Mouse (Mus musculus): Measurements from ENCODE around the gene Slc16a7.

The Slc16a7 gene

GRCm38 (mm10) chr10:125388876-125389786 is at the start of gene Slc16a7:
Gene Slc16a7, minus strand, starts transcription at chr10:125389465.
- DNase-seq, result peak; percentile 91 to 94

GRCm38 (mm10) chr10:125418795-125419194 is 29.5 kb upstream of the Slc16a7 start:
- no peak for DNase-seq

- DNase-seq, result no peak
Observed at GRCm38 (mm10) chr10:125399796-125400195, 10.5 kb upstream of the Slc16a7 start.

GRCm38 (mm10) chr10:125390011-125390410 is 746 bp upstream of the Slc16a7 start:
- no peak for DNase-seq

- DNase-seq, result peak; percentile 54 to 61
Observed at GRCm38 (mm10) chr10:125388481-125388875, 787 bp downstream of the Slc16a7 start.

GRCm38 (mm10) chr10:125387782-125388415 is 1.4 kb downstream of the Slc16a7 start:
- DNase-seq, result peak in 1 of 2 experiments; percentile 24

- DNase-seq, result no peak
Observed at GRCm38 (mm10) chr10:125375526-125375925, 13.7 kb downstream of the Slc16a7 start.

- no peak for DNase-seq
Observed at GRCm38 (mm10) chr10:125372666-125373065, 16.6 kb downstream of the Slc16a7 start.

GRCm38 (mm10) chr10:125371451-125371850 is 17.8 kb downstream of the Slc16a7 start:
- no peak for DNase-seq

GRCm38 (mm10) chr10:125370037-125370610 is 19.1 kb downstream of the Slc16a7 start:
- no peak for DNase-seq

- no peak for DNase-seq
Observed at GRCm38 (mm10) chr10:125358479-125358878, 30.8 kb downstream of the Slc16a7 start.

GRCm38 (mm10) chr10:125352805-125353204 is 36.5 kb downstream of the Slc16a7 start:
- no peak for DNase-seq

GRCm38 (mm10) chr10:125348171-125348570 is 41.1 kb downstream of the Slc16a7 start:
- no peak for DNase-seq

GRCm38 (mm10) chr10:125347149-125347548 is 42.1 kb downstream of the Slc16a7 start:
- no peak for DNase-seq

- DNase-seq, result no peak
Observed at GRCm38 (mm10) chr10:125346364-125346763, 42.9 kb downstream of the Slc16a7 start.

GRCm38 (mm10) chr10:125345583-125345982 is 43.7 kb downstream of the Slc16a7 start:
- DNase-seq, result no peak

- no peak for DNase-seq
Observed at GRCm38 (mm10) chr10:125342204-125342603, 47.1 kb downstream of the Slc16a7 start.

GRCm38 (mm10) chr10:125333799-125334198 is 55.5 kb downstream of the Slc16a7 start:
- DNase-seq, result no peak

GRCm38 (mm10) chr10:125331334-125331733 is 57.9 kb downstream of the Slc16a7 start:
- no peak for DNase-seq

- DNase-seq, result no peak
Observed at GRCm38 (mm10) chr10:125328331-125329063, 60.8 kb downstream of the Slc16a7 start.

- DNase-seq, result no peak
Observed at GRCm38 (mm10) chr10:125324871-125325565, 64.2 kb downstream of the Slc16a7 start.

- DNase-seq, result no peak
Observed at GRCm38 (mm10) chr10:125324149-125324834, 65.0 kb downstream of the Slc16a7 start.

All from cerebellum, adult 18-20 months (tissue).